Mouse (Mus musculus): Measurements from ENCODE around the gene Cyp11a1.

The Cyp11a1 gene

DNA sequence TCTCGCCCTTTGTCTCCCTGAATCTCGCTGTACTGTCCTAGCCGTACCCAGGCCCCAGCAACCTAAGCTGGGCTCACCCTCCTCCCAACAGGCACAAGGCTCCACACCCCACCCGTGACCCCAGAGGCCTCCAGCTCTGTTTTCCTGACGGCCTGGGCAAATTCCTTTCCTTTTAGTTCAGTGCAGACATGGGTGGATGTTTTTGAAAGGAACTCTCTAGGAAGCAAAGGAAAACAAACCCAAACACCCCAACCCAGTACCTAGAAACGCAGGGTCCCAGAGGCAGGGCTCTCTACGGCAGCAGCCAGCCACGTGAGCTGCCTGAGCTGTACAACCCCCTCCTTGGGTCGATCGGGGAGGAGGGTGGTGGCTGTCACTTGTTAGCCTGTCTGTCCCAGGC lies 36.2 kb downstream of the Cyp11a1 start:
- no peak for DNase-seq (ENCODE audit: low read depth, low spot score)

GRCm38 (mm10) chr9:58043496-58044017 lies 37.3 kb downstream of the Cyp11a1 start:
- DNase-seq (ENCODE audit: low read depth, low spot score) = no peak

GRCm38 (mm10) chr9:58044828-58045227 lies 38.6 kb downstream of the Cyp11a1 start:
- no peak for DNase-seq (ENCODE audit: low read depth, low spot score)

DNA sequence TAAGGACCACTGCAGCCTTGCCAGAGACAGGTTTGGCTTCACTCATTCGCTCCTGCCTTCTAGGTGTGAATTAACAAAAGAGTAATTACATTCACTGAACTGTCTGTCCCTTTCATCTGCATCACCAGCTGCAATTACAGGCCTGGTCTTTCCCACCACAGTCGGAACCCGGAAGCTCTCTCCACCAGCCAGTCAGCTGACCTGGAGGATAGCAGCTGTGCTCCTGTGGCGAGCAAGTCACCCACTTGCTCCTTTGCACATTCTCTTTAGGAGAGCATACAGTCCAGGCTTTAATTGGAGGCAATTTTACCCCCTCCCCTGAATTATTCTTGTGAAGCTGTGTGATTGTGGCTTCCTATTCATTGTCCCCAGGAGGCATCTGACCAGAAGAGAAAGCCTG lies 39.4 kb downstream of the Cyp11a1 start:
- no peak for DNase-seq (ENCODE audit: low read depth, low spot score)

GRCm38 (mm10) chr9:58047061-58047460 lies 40.9 kb downstream of the Cyp11a1 start:
- DNase-seq (ENCODE audit: low read depth, low spot score) = no peak

- DNase-seq (ENCODE audit: low read depth, low spot score) = no peak
Measured at GRCm38 (mm10) chr9:58048621-58049020, 42.4 kb downstream of the Cyp11a1 start.

- no peak for DNase-seq (ENCODE audit: low read depth, low spot score)
Measured at GRCm38 (mm10) chr9:58049186-58049585, 43.0 kb downstream of the Cyp11a1 start.

GRCm38 (mm10) chr9:58049861-58050260 lies 43.6 kb downstream of the Cyp11a1 start:
- no peak for DNase-seq (ENCODE audit: low read depth, low spot score)

- DNase-seq (ENCODE audit: low read depth, low spot score) = no peak
Measured at GRCm38 (mm10) chr9:58051937-58052336, 45.7 kb downstream of the Cyp11a1 start.

DNA sequence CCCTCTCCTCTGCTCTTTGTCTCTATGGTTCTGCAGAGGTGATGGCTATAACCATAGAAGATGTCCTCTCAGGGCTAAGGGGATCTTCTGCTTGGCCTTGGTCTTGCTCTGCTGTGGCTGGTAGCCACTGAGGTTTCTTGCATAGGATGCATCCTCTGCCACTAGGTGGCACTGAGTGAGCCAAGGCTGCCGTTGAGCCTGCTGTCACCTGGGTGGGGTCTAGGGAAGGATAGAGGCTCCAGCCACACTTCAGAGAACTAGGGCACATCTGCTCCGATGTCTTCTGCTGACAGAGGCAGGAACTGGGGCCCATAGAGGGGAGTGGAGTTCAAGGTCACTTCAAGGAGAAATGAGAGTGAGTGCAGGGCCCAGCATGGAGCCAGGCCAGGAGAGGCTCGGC lies 46.9 kb downstream of the Cyp11a1 start:
- DNase-seq (ENCODE audit: low read depth, low spot score) = no peak

GRCm38 (mm10) chr9:58053544-58053943 lies 47.3 kb downstream of the Cyp11a1 start:
- no peak for DNase-seq (ENCODE audit: low read depth, low spot score)

- DNase-seq (ENCODE audit: low read depth, low spot score) = no peak
Measured at GRCm38 (mm10) chr9:58054032-58054431, 47.8 kb downstream of the Cyp11a1 start.

GRCm38 (mm10) chr9:58055666-58056065 lies 49.5 kb downstream of the Cyp11a1 start:
- DNase-seq (ENCODE audit: low read depth, low spot score) = no peak

DNA sequence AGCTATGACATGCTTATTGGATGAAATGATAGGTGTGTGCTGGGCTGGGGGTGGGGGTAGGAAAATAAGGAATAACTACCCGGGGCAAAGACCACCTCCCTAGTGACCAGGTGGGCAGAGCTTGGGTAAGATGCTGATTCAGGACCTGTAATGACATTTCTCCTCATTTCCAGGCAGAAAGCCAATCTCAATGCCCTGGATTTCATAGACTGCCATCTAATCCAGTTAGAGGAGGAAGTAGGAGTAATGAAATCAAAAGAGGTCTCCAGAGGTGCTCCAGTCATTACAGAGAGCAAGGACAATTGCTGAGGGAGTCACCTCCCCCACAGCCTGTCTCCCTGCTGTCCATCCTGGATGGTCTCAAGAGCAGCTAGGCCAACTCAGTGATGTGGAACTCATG lies 53.7 kb downstream of the Cyp11a1 start:
- no peak for DNase-seq (ENCODE audit: low read depth, low spot score)

DNA sequence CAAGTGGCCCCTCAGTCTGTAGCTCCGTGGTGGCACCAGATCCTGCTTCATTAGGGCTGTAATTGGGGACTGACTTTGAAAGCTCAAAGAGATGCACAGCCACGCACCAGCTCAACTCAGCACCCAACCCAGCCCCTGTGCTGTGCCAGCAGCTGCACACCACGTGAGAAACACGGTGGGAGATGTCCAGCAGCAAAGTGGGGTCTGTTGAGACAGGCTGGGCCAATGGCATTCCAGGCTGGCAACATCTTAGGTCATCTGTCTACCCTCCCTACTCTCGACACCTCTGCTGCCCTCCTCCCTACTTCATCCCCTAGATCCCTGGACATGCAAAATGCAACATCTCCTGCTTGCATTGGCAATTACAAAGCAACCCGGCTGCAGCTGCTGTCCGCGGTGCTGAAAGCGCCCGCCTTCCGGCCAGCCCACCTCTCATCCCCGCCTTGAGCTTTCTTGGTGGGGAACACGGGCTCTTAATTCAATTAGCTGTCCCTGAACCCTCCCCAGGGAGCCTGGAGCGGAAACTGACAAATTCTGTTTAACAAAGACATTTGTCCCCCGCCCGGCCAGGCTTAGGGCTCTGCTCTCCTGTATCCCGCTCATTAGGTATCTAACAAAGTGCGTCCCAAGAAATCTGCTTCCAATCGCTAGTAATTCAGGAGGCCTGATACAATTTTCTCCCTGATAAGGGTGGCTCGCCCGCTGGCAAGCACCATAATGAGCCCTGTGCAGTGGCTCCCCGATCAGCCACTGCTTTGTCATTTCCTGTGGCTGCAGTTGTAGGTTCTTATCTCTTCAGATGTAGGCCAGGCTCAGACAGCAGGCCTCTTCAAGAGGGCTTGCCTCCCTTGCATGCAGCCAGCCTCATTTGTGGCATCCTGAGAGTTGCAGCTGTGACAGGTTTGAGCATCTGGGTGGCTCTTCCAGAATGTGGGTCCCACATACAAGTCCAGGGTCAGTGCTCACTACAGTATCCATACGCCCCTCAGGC lies 54.8 kb downstream of the Cyp11a1 start:
- DNase-seq (ENCODE audit: low read depth, low spot score) = no peak

DNA sequence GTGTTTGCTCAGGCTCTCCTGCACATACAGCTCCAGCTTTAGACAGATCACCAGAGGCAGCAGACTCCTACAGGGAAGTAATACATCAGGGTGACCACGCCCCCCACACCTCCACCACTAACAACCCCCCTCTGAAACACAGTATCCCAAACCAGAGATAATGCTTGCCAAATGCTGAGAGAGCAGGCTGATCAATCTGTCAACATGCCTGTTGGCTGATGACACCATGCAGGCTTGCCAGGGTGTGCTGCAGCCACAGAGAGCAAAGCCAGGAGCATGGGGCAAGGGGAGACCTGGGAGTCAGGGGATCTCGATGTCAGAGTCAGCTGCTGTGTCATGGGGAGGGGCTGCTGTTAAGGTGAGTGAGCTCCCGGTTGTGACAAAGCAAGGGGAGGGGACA lies 57.3 kb downstream of the Cyp11a1 start, which contains the start of gene Stra6:
TSS of gene Stra6 (plus strand) at position 258 of the 400 bp plus-strand sequence.
- DNase-seq (ENCODE audit: low read depth, low spot score) = no peak

DNA sequence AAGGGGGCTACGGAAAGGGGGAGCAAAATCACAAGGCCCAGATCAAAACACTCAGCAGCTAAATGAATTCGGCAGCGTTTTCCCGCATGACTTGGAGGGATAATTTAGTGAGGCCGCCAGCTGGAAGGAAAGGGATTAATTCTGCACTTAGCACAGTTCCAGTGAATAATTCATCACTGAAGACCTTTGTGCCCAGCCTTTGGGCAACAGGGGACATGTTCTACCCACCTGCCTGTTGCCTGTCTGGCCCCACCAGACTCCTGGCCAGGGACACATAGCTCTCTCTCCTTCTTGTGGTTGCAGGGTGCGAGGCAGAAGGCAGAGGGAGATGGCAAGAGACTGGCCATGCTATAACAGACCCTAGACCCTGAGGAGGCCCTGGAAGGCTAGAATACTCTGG lies 59.3 kb downstream of the Cyp11a1 start:
- no peak for DNase-seq (ENCODE audit: low read depth, low spot score)

DNA sequence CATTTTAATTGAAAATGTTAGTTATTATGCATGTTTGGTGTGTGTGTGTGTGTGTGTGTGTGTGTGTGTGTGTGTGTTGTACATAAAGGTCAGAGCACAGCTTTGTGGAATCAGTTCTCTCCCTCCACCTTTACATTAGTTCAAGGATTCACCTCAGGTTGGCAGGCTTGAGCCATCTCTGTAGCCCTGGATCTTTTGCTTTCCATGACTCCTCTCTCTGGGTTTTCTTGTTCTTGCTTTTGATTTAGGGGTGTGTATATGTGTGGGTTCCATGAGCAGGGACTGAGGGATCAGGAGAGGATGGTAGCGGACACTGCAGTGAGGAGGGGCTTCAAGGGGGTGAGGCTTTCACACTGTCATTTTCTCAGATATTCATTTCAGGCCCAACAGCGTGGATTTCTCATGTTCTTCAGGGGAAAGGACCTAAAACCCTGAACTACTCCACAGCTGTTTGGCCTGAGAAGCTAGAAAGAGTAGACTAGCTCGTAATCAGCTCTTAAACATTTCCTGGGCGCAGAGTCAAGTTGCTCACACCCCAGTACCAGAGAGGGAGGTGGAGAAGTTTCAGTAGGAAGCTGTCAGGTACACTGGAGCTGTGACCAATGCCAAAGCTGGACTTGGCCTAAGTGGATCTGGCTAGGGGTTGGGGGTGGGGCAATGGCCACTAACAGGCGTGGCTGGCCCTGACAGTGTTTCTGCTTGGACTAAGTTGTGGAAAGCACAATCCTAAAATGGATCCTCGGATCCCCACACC lies 59.9 kb downstream of the Cyp11a1 start:
- DNase-seq (ENCODE audit: low read depth, low spot score) = no peak

DNA sequence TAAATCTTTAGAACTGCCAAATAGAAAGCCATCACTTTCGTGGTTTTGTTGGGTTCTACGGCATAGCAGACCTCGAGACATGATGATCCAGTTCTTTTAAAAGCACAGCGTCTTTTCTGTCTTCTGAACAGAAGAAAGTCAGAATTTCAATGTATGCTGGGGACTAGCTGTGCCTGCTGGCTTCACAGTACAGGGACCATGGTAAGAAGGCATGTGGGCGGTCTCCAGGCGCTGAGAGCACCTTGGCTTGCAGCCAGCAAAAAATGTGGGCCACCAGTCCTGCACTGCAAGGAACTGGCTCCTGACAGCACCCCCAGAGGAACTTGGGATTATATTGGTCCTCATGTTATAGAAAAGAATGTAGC lies 60.5 kb downstream of the Cyp11a1 start:
- DNase-seq (ENCODE audit: low read depth, low spot score) = no peak

DNA sequence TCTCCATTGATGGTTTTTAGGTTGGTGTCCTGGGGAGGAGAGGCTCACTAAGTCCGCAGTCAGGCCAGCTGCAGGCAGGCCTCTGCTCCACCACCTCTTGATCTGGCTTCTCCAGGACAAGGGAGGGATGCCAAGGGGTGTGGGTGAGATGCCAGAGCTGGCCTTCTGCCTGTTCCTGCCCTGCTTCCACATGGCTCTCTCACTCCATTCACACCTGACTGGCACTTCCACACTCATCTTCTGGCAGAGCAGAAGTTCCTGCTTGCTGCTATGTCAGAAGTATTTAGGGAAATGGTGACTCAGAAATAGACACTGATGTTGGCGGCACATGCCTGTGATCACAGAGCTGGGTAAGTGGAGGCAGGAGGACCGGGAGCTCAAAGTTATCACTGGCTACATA lies 61.3 kb downstream of the Cyp11a1 start:
- no peak for DNase-seq (ENCODE audit: low read depth, low spot score)

DNA sequence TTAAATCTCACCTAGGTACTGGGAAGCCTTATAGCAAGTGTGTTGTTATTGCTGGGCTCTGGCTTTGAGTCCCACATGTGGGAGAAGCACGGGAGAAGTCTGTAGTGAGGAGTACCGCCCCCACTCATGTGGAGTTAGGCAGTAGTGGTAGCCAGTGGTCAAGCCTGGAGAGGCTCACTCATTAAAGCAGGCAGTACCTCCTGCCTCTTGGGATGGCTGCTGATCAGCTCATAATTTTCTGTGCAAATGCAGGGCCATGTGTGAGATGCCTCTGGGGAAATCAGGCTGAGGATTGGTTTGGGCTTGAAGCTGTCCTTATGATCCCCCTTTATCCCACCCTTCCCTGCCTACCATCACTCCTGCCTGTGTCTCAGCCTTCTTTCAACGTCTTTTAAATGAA lies 68.3 kb downstream of the Cyp11a1 start:
- no peak for DNase-seq (ENCODE audit: low read depth, low spot score)

Data from c-Kit-negative CD71-positive TER-119-positive erythroid progenitor cells, embryonic 14.5 days (primary cell).